Mouse (Mus musculus): ENCODE data around the gene B3gntl1.

The B3gntl1 gene

GRCm38 (mm10) chr11:121648166-121648565, 24.8 kb downstream of the B3gntl1 start:
- no peak for DNase-seq (ENCODE audit: low spot score in 2 of 2)

DNA sequence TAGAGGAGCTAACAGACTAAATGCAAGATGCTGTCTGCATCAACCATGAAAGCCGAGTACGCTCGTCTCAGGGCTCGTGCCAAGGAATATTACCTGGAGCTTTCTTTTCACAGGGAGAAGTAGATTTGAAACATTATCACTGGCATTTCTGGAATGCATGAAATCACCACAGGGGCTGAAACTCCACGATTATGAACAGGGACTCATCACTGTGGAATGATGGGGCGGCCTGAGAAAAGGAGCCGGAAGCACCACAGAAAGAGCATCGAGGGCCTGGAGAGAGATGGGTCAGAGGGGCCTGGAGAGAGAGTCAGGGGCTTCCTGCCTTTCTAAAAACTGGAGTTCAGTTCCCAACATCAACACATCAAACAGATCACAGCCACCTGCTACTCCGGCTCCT, 25.6 kb downstream of the B3gntl1 start:
- no peak for DNase-seq (ENCODE audit: low spot score in 2 of 2)

GRCm38 (mm10) chr11:121645394-121645793, 27.6 kb downstream of the B3gntl1 start:
- DNase-seq (ENCODE audit: low spot score in 2 of 2) = no peak

- no peak for DNase-seq (ENCODE audit: low spot score in 2 of 2)
Observed at GRCm38 (mm10) chr11:121641501-121642145, 31.3 kb downstream of the B3gntl1 start.

- DNase-seq (ENCODE audit: low spot score in 2 of 2) = no peak
Observed at GRCm38 (mm10) chr11:121636646-121637045, 36.3 kb downstream of the B3gntl1 start.

DNA sequence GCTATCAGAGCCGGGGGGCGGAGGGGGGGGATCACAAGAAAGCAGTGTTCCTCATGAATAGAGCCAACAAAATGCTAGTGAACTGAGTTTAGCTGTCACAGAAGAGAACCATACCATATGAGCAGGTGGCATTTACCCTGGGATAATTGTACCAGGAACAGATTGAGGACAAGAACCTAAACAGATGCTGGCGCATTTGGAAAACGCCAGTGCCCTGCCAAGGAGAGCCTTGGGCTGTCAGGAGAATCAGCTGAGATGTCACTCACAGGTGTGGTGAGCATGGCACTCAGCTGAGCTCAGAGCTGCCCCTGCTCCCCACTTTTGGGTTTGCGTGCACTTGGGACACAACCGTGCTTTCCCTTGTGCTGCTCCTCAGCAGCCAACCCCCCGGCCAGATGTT, 41.5 kb downstream of the B3gntl1 start:
- DNase-seq (ENCODE audit: low spot score in 2 of 2) = no peak

DNA sequence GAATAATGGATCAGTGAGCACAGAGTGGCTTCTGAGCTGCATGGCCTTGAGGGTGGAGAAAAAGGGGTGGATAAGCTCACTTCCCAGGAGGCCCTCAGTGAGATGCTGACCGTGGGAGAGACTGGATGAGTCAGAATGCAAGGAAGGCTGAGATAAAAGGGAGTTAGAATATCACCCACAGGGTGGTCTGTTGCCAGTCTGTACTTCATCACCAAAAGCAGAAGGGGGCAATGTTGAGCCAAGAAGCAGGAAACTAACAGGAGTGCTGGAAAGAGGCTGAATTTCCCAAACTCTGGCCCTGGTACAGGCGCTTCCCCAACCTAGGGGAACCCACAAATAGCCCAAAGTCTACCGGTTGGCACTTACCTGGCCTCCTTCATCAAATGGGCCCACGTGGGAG, 42.5 kb downstream of the B3gntl1 start:
- no peak for DNase-seq (ENCODE audit: low spot score in 2 of 2)

DNA sequence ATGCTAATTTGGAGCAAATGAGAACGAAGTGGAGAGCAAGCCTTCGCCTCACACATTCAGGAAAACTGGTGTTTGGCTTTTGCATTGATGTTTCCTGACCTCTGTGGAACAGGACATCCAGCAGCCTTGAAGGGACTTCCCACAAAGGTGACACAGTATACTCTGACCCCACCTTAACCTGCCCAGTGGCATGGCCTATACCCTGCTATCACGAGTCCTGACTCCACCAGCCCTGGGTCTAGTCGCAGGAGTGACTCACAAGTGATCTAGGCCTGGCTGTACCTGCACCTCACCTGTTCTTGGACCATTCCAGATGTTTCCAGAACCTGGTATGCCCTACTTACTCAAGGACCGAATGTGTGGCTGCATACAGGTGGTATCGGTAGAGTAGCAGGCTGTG, 43.4 kb downstream of the B3gntl1 start:
- no peak for DNase-seq (ENCODE audit: low spot score in 2 of 2)

DNA sequence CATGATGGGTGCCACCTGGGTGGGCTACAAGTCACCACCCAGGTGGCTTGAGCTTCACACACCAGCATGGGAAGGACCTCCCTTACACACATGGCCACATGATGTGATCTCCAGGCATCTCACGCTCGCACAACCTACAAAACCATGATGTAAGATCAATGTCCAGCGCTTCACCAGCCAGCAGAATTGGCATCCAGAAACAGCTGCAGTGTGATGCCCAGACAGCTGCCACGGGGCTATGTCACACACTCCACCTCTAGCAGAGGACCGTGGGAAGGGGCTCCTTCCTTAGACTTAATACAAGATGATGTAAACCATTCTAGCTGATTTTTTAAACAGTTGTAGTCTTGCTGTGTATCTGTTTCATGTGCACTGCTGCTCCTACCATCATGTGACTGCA, 45.4 kb downstream of the B3gntl1 start:
- DNase-seq (ENCODE audit: low spot score in 2 of 2) = no peak

- DNase-seq (ENCODE audit: low spot score in 2 of 2) = no peak
Observed at GRCm38 (mm10) chr11:121625007-121625406, 47.9 kb downstream of the B3gntl1 start.

GRCm38 (mm10) chr11:121617371-121617770, 55.6 kb downstream of the B3gntl1 start:
- no peak for DNase-seq (ENCODE audit: low spot score in 2 of 2)

DNA sequence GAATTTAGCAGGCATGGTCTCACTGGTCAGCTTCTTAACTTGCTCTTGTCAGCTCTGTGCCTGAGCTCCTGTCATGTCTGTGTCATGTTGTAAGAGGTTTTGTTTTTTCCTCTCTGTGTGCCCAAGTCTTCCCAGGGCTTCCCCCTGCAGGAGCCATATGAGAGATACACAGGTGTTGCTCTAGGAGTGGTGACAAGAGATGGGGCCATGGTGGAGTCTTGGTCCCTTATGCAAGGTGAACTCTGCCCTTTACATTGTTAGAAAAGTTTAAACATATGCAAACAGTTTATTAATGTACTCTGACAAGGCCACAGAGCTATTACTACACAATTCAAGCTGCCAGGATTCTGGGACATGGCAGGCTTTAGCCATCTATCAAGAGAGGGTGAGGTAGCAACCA, 56.5 kb downstream of the B3gntl1 start:
- no peak for DNase-seq (ENCODE audit: low spot score in 2 of 2)

DNA sequence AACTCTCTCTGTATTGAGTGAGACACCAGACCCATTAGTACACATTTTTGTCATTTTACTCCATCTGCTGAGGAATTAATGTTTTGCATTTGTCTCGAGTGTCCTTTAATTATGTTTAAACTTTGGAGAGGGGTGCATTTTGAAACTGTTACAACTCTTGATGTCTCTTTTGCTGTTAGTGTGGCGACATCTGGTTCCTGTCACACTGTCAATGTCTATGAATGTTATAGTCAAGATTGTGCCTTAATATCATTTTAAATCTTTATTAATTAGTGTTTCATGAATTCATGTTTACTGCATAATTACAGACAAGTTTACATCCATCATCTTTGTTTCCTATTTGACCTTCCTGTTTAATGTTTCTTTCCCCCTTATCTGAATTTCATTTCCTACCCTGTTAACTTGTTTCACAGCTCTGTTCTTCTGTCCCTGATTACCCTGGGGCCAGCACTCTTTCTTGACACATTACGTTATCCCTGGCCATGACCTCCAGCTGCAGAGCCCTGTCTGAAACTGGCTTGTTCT, 56.9 kb downstream of the B3gntl1 start:
- no peak for DNase-seq (ENCODE audit: low spot score in 2 of 2)

DNA sequence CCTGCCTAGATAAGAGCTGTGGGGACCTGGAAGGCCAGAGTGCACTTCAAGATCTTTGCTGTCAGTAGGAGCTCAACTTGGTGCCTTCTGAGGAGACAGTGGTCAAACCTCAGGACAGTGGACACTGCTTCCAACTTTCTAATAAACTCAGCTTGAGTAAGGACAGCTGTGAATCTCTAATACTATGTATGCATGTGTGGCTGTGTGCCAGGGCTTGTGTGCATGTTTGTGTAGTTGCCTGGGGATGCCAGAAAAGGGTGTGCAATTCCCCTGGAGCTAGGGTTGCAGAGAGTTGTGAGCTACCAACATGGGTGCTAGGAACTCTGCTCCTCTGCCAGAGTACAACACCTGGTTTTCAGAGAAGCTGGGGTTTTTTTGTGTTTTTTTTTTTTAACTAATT, 62.0 kb downstream of the B3gntl1 start:
- DNase-seq (ENCODE audit: low spot score in 2 of 2) = no peak

GRCm38 (mm10) chr11:121605604-121606003, 67.3 kb downstream of the B3gntl1 start:
- DNase-seq (ENCODE audit: low spot score in 2 of 2) = no peak

GRCm38 (mm10) chr11:121601422-121601821, 71.5 kb downstream of the B3gntl1 start:
- no peak for DNase-seq (ENCODE audit: low spot score in 2 of 2)

DNA sequence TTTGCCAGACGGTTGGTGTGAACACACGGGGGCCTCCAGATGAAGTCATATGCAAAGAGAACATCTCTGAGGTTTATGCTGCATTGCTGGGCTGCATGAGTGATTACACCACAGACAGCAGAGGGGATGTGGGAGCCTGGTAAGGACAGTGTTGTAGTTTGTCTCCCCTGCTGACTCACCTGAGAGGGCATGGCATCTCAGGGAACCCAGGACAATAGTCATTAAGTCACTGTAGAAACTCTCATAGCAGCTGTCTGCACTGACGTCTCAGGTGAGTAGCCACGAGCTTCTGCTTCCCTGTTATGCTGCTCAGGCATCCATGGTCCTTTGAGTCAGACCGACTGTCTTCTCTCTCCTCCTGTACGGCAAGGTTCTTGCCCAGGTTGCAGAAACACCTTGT, 75.7 kb downstream of the B3gntl1 start:
- DNase-seq (ENCODE audit: low spot score in 2 of 2) = no peak

- no peak for DNase-seq (ENCODE audit: low spot score in 2 of 2)
Observed at GRCm38 (mm10) chr11:121581856-121582255, 91.1 kb downstream of the B3gntl1 start.
